Mouse (Mus musculus): Measurements from ENCODE around the gene Tmem213. TPM values are rescaled to one million over a fixed set of nuclear protein-coding genes. Genes with fewer than 3 reads are reported as not detected.
A peak's percentile ranks its signal among the peaks of the same experiment; 100 is the strongest.

The Tmem213 gene
- polyA plus RNA-seq, 1 experiment from 2014 or later: not detected

DNA sequence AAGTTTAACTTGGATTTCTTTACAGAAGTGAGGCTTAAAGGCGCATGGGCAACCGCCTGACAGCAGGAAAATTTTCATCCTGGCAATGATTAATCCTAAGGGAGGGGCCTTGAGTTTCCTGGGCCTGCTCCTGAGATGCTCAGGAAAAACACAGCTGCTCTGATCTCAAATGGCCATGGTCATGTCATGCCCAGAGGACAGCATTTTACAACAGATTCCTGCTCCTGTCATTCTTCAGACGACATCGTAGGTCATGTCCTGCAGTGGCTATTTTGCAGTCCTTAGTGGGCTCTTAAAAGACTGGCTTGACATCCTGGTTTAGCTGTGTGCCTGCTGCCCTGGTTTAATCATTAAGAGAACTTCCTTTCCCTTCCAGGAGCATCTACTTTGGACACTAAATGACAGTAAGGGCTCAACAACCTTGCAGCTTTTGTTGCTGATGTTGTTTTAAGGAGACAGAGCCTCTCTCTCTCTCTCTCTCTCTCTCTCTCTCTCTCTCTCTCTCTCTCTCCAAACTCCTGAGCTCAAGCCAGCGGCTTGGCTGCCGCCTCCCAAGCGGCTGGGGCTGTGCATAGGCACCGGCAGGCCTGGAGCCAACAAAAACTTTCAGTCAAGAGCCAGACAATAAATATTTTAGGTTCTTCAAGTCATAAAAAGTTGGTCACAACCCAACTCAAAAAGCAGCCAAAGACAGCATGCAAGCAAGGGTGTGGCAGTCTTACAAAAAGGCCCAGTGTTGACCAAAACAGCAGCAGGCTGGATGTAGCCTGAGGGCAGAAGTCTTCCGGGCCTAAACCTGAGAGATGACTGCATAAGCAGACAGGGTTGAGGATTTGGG, 35.3 kb downstream of the Tmem213 start:
- Histone ChIP-seq H3K4me1 (ENCODE audit: control insufficient read depth, insufficient read depth, low read length) (no peaks in the 10 kb centered on the region), H3K9me3 (ENCODE audit: control insufficient read depth, low read length) (no peaks in the 10 kb centered on the region), H3K9ac (replicated peaks; ENCODE audit: low read depth, low read length) (no peak overlapping the region), H3K36me3 (ENCODE audit: control insufficient read depth, insufficient read depth, low read length) (peaks cover 41% of the 10 kb centered on the region), H3K27ac (ENCODE audit: low read depth, low read length) (no peak overlapping the region), H3K4me3 (ENCODE audit: low read depth, low read length) (no peak overlapping the region), H3K27me3 (ENCODE audit: control insufficient read depth, insufficient read depth, low read length) (no peaks in the 10 kb centered on the region), H3K4me2 (ENCODE audit: low read depth, low read length) (no peak overlapping the region)
- WGBS: 56% methylated on average over 9 of the region's 9 CpGs
- no peak for ATAC-seq (ENCODE audit: low read depth)

DNA sequence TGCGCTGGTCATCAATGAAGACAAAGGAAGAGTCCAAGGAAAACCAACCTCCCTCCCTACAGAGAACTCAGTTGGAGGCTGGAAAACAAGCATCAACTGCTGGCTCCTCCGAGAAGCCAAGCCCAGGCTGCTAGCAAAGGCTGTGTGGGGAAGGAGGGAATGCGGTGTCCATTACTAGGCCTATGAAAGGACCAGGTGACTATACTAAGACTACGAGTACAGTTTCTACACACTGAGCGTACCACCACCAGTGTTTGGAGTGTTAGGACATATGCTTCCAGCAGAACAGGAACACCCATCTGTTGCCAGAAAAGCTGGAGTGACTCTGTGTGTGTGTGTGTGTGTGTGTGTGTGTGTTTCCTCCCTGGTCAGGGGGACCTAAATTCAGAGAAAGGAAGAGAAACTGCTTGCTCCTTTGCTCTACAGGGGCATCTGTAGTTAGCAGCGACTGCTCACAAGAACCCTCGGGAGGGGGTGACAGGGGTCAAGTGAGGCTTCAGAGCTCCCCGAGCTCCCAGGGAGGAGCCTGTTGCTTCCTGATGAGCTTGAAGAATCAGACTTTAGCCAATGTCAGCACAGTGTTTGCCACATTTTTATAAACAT, 36.5 kb downstream of the Tmem213 start:
- Histone ChIP-seq H3K27ac (ENCODE audit: low read depth, low read length) (peak overlapping the region; percentile 39; the same call in 1 of the 2 replicates), H3K36me3 (ENCODE audit: control insufficient read depth, insufficient read depth, low read length) (peaks cover 45% of the 10 kb centered on the region), H3K4me2 (ENCODE audit: low read depth, low read length) (no peak overlapping the region), H3K9me3 (ENCODE audit: control insufficient read depth, low read length) (no peaks in the 10 kb centered on the region), H3K9ac (replicated peaks; ENCODE audit: low read depth, low read length) (no peak overlapping the region), H3K4me1 (ENCODE audit: control insufficient read depth, insufficient read depth, low read length) (no peaks in the 10 kb centered on the region), H3K27me3 (ENCODE audit: control insufficient read depth, insufficient read depth, low read length) (no peaks in the 10 kb centered on the region), H3K4me3 (ENCODE audit: low read depth, low read length) (no peak overlapping the region)
- no peak for ATAC-seq (ENCODE audit: low read depth)
- 71% methylated on average over 8 of the region's 8 CpGs for WGBS

DNA sequence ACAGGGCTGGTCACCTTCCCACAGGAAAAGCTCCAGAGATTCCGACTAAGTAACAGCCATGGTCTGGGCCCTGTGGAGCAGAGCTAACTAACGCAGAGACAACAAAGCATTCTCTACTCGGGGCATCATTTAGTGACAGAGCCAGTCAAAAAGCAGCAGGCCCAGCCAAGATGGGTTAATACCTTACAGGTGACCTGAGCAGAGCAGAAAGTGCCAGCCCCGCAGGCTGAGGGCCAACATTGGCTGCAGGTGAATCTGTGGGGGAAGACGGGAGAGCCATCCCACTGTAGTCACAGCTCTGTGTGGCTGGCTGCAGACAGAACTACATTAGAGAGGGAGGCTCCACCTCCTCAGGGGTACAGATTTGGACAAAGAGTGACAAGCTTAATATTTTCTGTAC, 38.2 kb downstream of the Tmem213 start:
- H3K27me3 ChIP-seq (ENCODE audit: control insufficient read depth, insufficient read depth, low read length): no peaks in the 10 kb centered on the region
- ATAC-seq (ENCODE audit: low read depth): no peak
- H3K4me2 ChIP-seq (ENCODE audit: low read depth, low read length): no peak overlapping the region
- 89% methylated on average over 5 of the region's 5 CpGs for WGBS
- H3K9me3 ChIP-seq (ENCODE audit: control insufficient read depth, low read length): no peaks in the 10 kb centered on the region
- H3K4me3 ChIP-seq (ENCODE audit: low read depth, low read length): no peak overlapping the region
- peaks cover 44% of the 10 kb centered on the region for H3K36me3 ChIP-seq (ENCODE audit: control insufficient read depth, insufficient read depth, low read length)
- H3K4me1 ChIP-seq (ENCODE audit: control insufficient read depth, insufficient read depth, low read length): no peaks in the 10 kb centered on the region
- H3K9ac ChIP-seq (replicated peaks; ENCODE audit: low read depth, low read length): no peak overlapping the region
- H3K27ac ChIP-seq (ENCODE audit: low read depth, low read length): no peak overlapping the region

DNA sequence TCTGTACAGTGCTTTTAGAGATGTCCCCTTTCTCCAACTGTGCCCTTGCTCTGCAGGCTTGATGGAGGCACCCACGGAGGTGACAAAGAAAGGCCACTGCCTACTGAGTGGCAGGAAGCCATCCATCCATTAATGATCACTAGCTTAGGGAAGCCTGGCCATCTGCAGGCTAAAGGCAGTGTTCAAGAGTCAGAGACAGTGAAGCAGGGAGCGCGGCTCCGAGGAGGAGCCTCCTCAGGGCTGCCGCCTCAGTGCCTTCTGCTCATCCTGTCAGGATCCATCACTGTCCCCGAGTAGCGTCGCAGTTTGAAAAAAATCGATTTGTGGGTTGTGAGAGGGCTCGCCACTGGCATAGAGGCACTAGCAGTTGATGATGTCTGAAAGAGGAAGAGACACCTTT, 39.6 kb downstream of the Tmem213 start:
- H3K4me1 ChIP-seq (ENCODE audit: control insufficient read depth, insufficient read depth, low read length): no peaks in the 10 kb centered on the region
- no peak overlapping the region for H3K27ac ChIP-seq (ENCODE audit: low read depth, low read length)
- WGBS: 88% methylated on average over 10 of the region's 10 CpGs
- H3K36me3 ChIP-seq (ENCODE audit: control insufficient read depth, insufficient read depth, low read length): peaks cover 44% of the 10 kb centered on the region
- ATAC-seq (ENCODE audit: low read depth): no peak
- H3K4me2 ChIP-seq (ENCODE audit: low read depth, low read length): no peak overlapping the region
- H3K9me3 ChIP-seq (ENCODE audit: control insufficient read depth, low read length): no peaks in the 10 kb centered on the region
- H3K9ac ChIP-seq (replicated peaks; ENCODE audit: low read depth, low read length): no peak overlapping the region
- no peaks in the 10 kb centered on the region for H3K27me3 ChIP-seq (ENCODE audit: control insufficient read depth, insufficient read depth, low read length)
- no peak overlapping the region for H3K4me3 ChIP-seq (ENCODE audit: low read depth, low read length)

DNA sequence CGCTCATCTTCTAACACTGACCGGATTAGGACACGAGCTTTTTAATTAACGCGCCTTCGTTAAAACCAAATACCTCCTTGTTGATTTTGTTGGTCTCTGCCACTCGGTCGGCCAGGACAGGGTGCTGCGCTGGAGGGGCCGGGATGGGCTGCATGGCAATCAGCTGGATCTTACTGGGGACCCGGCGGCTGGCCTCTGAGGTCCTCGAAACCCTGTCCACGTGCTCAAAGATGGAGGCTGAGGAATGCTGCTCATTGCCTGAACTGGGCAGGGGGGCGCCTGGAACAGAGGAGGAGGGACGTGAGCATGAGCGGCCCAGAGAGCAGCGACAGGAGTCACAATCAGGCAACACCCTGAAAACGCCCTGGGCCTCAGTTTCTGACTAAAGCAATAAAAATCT, 40.4 kb downstream of the Tmem213 start:
- Histone ChIP-seq H3K9me3 (ENCODE audit: control insufficient read depth, low read length) (no peaks in the 10 kb centered on the region), H3K9ac (replicated peaks; ENCODE audit: low read depth, low read length) (no peak overlapping the region), H3K4me1 (ENCODE audit: control insufficient read depth, insufficient read depth, low read length) (no peaks in the 10 kb centered on the region), H3K36me3 (ENCODE audit: control insufficient read depth, insufficient read depth, low read length) (peaks cover 40% of the 10 kb centered on the region), H3K4me2 (ENCODE audit: low read depth, low read length) (no peak overlapping the region), H3K27ac (ENCODE audit: low read depth, low read length) (no peak overlapping the region), H3K4me3 (ENCODE audit: low read depth, low read length) (no peak overlapping the region), H3K27me3 (ENCODE audit: control insufficient read depth, insufficient read depth, low read length) (no peaks in the 10 kb centered on the region)
- ATAC-seq (ENCODE audit: low read depth): no peak
- WGBS: 94% methylated on average over 19 of the region's 19 CpGs

DNA sequence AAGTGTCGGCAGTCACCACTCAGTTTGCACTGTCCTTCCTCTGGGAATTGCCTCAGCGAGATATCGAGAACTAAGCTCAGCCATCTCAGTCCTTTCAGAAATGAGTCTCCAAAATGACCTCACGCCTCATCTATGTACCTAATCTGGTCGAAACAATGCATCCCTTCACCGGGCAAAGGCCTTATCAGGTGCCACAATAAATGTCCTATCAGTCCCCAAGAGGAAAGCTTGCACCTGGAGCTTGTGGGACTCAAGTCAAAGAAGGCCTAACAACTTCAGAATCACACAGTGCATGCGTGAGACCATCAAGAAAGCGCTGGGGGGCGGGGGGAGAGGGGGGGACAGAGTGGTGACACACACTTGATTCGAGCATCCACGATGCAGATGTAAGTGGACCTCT, 43.2 kb downstream of the Tmem213 start:
- Histone ChIP-seq H3K4me1 (ENCODE audit: control insufficient read depth, insufficient read depth, low read length) (no peaks in the 10 kb centered on the region), H3K4me2 (ENCODE audit: low read depth, low read length) (no peak overlapping the region), H3K27ac (ENCODE audit: low read depth, low read length) (no peak overlapping the region; the same call in 1 of the 2 replicates), H3K9me3 (ENCODE audit: control insufficient read depth, low read length) (no peaks in the 10 kb centered on the region), H3K4me3 (ENCODE audit: low read depth, low read length) (no peak overlapping the region), H3K9ac (replicated peaks; ENCODE audit: low read depth, low read length) (no peak overlapping the region), H3K36me3 (ENCODE audit: control insufficient read depth, insufficient read depth, low read length) (peaks cover 26% of the 10 kb centered on the region), H3K27me3 (ENCODE audit: control insufficient read depth, insufficient read depth, low read length) (no peaks in the 10 kb centered on the region)
- WGBS: 90% methylated on average over 11 of the region's 11 CpGs
- no peak for ATAC-seq (ENCODE audit: low read depth)

DNA sequence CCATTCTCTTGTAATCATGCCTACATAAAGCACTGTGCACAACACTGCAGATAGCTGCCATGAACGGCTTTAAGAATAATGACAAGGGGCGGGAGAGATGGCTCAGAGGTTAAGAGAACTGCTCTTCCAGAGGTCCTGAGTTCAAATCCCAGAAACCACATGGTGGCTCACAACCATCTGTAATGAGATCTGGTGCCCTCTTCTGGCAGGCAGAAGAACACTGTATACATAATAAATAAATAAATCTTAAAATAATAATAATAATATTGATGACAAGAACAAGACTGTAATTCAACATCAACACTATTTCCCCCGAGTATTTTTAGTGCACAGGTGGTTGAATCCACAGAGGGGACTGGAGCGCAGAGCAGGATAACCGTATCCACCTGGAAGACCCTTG, 47.1 kb downstream of the Tmem213 start:
- no peaks in the 10 kb centered on the region for H3K9me3 ChIP-seq (ENCODE audit: control insufficient read depth, low read length)
- 0 out of 2 replicates have a peak, but pooled peaks cover 4% of the 10 kb centered on the region for H3K4me1 ChIP-seq (ENCODE audit: control insufficient read depth, insufficient read depth, low read length)
- H3K4me2 ChIP-seq (ENCODE audit: low read depth, low read length): no peak overlapping the region
- peaks cover 17% of the 10 kb centered on the region; the same call in 1 of the 2 replicates for H3K36me3 ChIP-seq (ENCODE audit: control insufficient read depth, insufficient read depth, low read length)
- WGBS: 97% methylated on average over 5 of the region's 5 CpGs
- no peak overlapping the region for H3K9ac ChIP-seq (replicated peaks; ENCODE audit: low read depth, low read length)
- ATAC-seq (ENCODE audit: low read depth): no peak
- H3K27me3 ChIP-seq (ENCODE audit: control insufficient read depth, insufficient read depth, low read length): no peaks in the 10 kb centered on the region
- H3K4me3 ChIP-seq (ENCODE audit: low read depth, low read length): no peak overlapping the region
- H3K27ac ChIP-seq (ENCODE audit: low read depth, low read length): no peak overlapping the region

DNA sequence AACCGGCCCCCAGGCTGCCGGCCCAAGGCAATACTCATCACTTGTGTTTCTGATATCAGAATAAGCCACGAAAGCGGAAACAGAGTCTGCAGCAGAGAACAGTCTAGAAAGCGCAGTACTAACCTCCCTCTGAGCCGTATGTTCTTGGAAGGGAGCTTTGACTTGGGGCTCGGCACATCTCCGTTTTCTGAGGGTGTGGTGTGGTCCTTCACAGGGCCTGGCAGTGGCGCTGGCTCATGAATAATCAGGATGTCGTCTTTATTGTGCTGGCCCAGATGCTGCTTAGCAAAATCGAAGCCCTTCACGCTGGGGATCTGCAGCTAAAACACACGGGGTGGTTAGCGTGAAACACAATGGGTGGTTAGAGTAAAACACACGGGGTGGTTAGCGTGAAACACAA, 48.9 kb downstream of the Tmem213 start:
- WGBS: 43% methylated on average over 16 of the region's 16 CpGs
- Histone ChIP-seq H3K36me3 (ENCODE audit: control insufficient read depth, insufficient read depth, low read length) (0 out of 2 replicates have a peak, but pooled peaks cover 14% of the 10 kb centered on the region), H3K4me1 (ENCODE audit: control insufficient read depth, insufficient read depth, low read length) (peaks cover 11% of the 10 kb centered on the region; the same call in 1 of the 2 replicates), H3K9me3 (ENCODE audit: control insufficient read depth, low read length) (no peaks in the 10 kb centered on the region), H3K4me3 (ENCODE audit: low read depth, low read length) (no peak overlapping the region), H3K4me2 (ENCODE audit: low read depth, low read length) (no peak overlapping the region), H3K9ac (replicated peaks; ENCODE audit: low read depth, low read length) (no peak overlapping the region), H3K27me3 (ENCODE audit: control insufficient read depth, insufficient read depth, low read length) (no peaks in the 10 kb centered on the region), H3K27ac (ENCODE audit: low read depth, low read length) (0 out of 2 replicates have a peak overlapping the region, but pooled peaks have one; percentile 7)
- no peak for ATAC-seq (ENCODE audit: low read depth)

DNA sequence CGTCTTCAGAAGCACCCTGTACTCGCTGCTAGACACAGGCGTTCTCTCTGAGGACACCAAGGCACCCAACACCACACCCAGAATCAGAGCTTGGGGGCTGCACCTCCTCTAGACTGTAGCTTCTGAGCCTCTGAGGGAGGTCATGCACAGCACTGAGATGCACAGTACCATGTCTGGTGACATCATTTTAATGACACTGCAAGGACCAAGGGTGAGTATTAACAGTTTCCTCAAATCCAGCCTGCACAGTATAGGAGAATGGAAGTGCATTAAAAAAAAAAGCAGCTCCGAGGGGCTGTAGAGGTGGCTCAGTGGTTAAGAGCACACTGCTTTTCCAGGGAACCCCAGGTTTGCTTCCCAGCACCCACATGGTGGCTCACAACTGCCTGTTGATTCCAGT, 50.5 kb downstream of the Tmem213 start:
- 0 out of 2 replicates have a peak, but pooled peaks cover 14% of the 10 kb centered on the region for H3K36me3 ChIP-seq (ENCODE audit: control insufficient read depth, insufficient read depth, low read length)
- H3K9me3 ChIP-seq (ENCODE audit: control insufficient read depth, low read length): no peaks in the 10 kb centered on the region
- WGBS: 85% methylated on average over 4 of the region's 4 CpGs
- H3K4me3 ChIP-seq (ENCODE audit: low read depth, low read length): no peak overlapping the region
- no peak for ATAC-seq (ENCODE audit: low read depth)
- H3K4me1 ChIP-seq (ENCODE audit: control insufficient read depth, insufficient read depth, low read length): peaks cover 17% of the 10 kb centered on the region; the same call in 1 of the 2 replicates
- no peak overlapping the region for H3K27ac ChIP-seq (ENCODE audit: low read depth, low read length)
- H3K9ac ChIP-seq (replicated peaks; ENCODE audit: low read depth, low read length): no peak overlapping the region
- no peaks in the 10 kb centered on the region for H3K27me3 ChIP-seq (ENCODE audit: control insufficient read depth, insufficient read depth, low read length)
- no peak overlapping the region for H3K4me2 ChIP-seq (ENCODE audit: low read depth, low read length)

All from neural tube, embryonic 14.5 days (tissue).